Mouse (Mus musculus) limb, embryonic 14.5 days (tissue): Measurements from ENCODE around the gene Map10. TPM values are rescaled to one million over a fixed set of nuclear protein-coding genes. Genes with fewer than 3 reads are reported as not detected.

Experiments used
- ATAC-seq: fragments of 200-750 bp; cut with Nextera tagmentation; 2 replicates; pipeline ENCODE4 v1.8.0; 2017; ENCODE audit warnings: low read depth, moderate number of reproducible peaks, moderate TSS enrichment; ENCODE audit not compliant: low FRiP score
- DNase-seq: peaks from one replicate; pipeline ENCODE4 v3.0.0-alpha.2; 2015; ENCODE audit warnings: low spot score
- H3K27ac ChIP-seq: fragments of 300-500 bp; sonication (generic); replicated peaks from 2 replicates; pipeline ENCODE4 v1.5.1; 2014; ENCODE audit warnings: low read depth, mild to moderate bottlenecking, low read length, moderate library complexity, mixed read lengths
- H3K27me3 ChIP-seq: fragments of 300-500 bp; sonication (generic); 2 replicates; pipeline ENCODE4 v1.6.1; 2014; ENCODE audit warnings: low read length, mixed read lengths; ENCODE audit not compliant: control insufficient read depth, insufficient read depth
- H3K36me3 ChIP-seq: fragments of 300-500 bp; sonication (generic); 2 replicates; pipeline ENCODE4 v1.6.1; 2014; ENCODE audit warnings: mild to moderate bottlenecking, low read length, moderate library complexity, mixed read lengths; ENCODE audit not compliant: control insufficient read depth, insufficient read depth
- H3K4me1 ChIP-seq: fragments of 300-500 bp; sonication (generic); 2 replicates; pipeline ENCODE4 v1.6.1; 2014; ENCODE audit warnings: antibody characterized with exemption, low read length, mixed read lengths; ENCODE audit not compliant: control insufficient read depth, insufficient read depth
- H3K4me2 ChIP-seq: fragments of 300-500 bp; sonication (generic); replicated peaks from 2 replicates; pipeline ENCODE4 v1.6.1; 2014; ENCODE audit warnings: low read depth, mild to moderate bottlenecking, low read length, moderate library complexity; ENCODE audit not compliant: severe bottlenecking
- H3K4me3 ChIP-seq: fragments of 300-500 bp; sonication (generic); replicated peaks from 2 replicates; pipeline ENCODE4 v1.5.1; 2014; ENCODE audit warnings: low read length
- H3K9ac ChIP-seq: fragments of 300-500 bp; sonication (generic); 2 replicates; pipeline ENCODE4 v1.6.1; 2014; ENCODE audit warnings: mild to moderate bottlenecking, low read depth, low read length, moderate library complexity; ENCODE audit not compliant: severe bottlenecking
- H3K9me3 ChIP-seq: fragments of 300-500 bp; sonication (generic); 2 replicates; pipeline ENCODE4 v1.6.1; 2016; ENCODE audit warnings: low read length; ENCODE audit not compliant: control insufficient read depth
- POLR2A ChIP-seq: fragments of 200-500 bp; IDR thresholded peaks from 2 replicates; pipeline ENCODE4 v1.8.0; 2012; ENCODE audit warnings: inconsistent platforms, mild to moderate bottlenecking, moderate library complexity, borderline replicate concordance; ENCODE audit not compliant: insufficient read depth, insufficient read length; ENCODE audit errors: extremely low read depth
- WGBS: fragments of 180-500 bp; shearing (Covaris S2); extraction: QIAGEN DNeasy Blood & Tissue Kit; methylation state at CpG from one replicate; pipeline ENCODE4 v1.1.7; 2014; 5-methylcytosine and 5-hydroxymethylcytosine counted together
- polyA plus RNA-seq, 2 experiments: library from polyadenylated mRNA; depleted of rRNA in 1 of 2; stranded (reverse) in 1 of 2; unstranded in 1 of 2; fragments of >200 nt; fragmentation: Nextera tagmentation in 1 of 2; extraction: Ambion mirVana in 1 of 2; gene quantifications; 2 replicates each; pipeline versions ENCODE4 v1.2.1 to v1.2.3; 2012 to 2014

Gene Map10
- polyA plus RNA-seq, 2 experiments: 3.4 to 6.0 TPM

GRCm38 (mm10) chr8:125695951-125696350, 26.3 kb downstream of the Map10 start:
- DNase-seq (no peak), ATAC-seq (no peak)
- Histone ChIP-seq H3K4me1 (no peaks in the 10 kb centered on the region), H3K4me3 (no peak overlapping the region), H3K27me3 (no peaks in the 10 kb centered on the region), H3K36me3 (no peaks in the 10 kb centered on the region), H3K4me2 (no peak overlapping the region), H3K9ac (no peak overlapping the region), H3K27ac (no peak overlapping the region), H3K9me3 (0 out of 2 replicates have a peak, but pooled peaks cover 7% of the 10 kb centered on the region)
- 79% methylated on average over 6 of the region's 6 CpGs for WGBS
- no peak for TF ChIP-seq POLR2A

- H3K9ac ChIP-seq: no peak overlapping the region
- no peak for ATAC-seq
- no peak overlapping the region for H3K4me3 ChIP-seq
- no peak for DNase-seq
- WGBS: 83% methylated on average over 6 of the region's 6 CpGs
- H3K4me1 ChIP-seq: no peaks in the 10 kb centered on the region
- TF ChIP-seq POLR2A: no peak
- no peak overlapping the region for H3K4me2 ChIP-seq
- H3K27ac ChIP-seq: no peak overlapping the region
- H3K9me3 ChIP-seq: 0 out of 2 replicates have a peak, but pooled peaks cover 7% of the 10 kb centered on the region
- H3K36me3 ChIP-seq: no peaks in the 10 kb centered on the region
- no peaks in the 10 kb centered on the region for H3K27me3 ChIP-seq
These were observed 29.9 kb downstream of the Map10 start for GRCm38 (mm10) chr8:125699391-125700025.

GRCm38 (mm10) chr8:125700407-125700806, 30.8 kb downstream of the Map10 start:
- 0 out of 2 replicates have a peak, but pooled peaks cover 7% of the 10 kb centered on the region for H3K9me3 ChIP-seq
- WGBS: 78% methylated on average over 7 of the region's 7 CpGs
- TF ChIP-seq POLR2A: no peak
- H3K36me3 ChIP-seq: no peaks in the 10 kb centered on the region
- H3K4me2 ChIP-seq: no peak overlapping the region
- no peaks in the 10 kb centered on the region for H3K27me3 ChIP-seq
- H3K4me1 ChIP-seq: no peaks in the 10 kb centered on the region
- H3K27ac ChIP-seq: no peak overlapping the region
- ATAC-seq (no peak), DNase-seq (no peak)
- no peak overlapping the region for H3K9ac ChIP-seq
- no peak overlapping the region for H3K4me3 ChIP-seq

- ATAC-seq (no peak), DNase-seq (no peak)
- Histone ChIP-seq H3K9ac (no peak overlapping the region), H3K27me3 (no peaks in the 10 kb centered on the region), H3K4me1 (no peaks in the 10 kb centered on the region), H3K36me3 (no peaks in the 10 kb centered on the region), H3K4me2 (no peak overlapping the region), H3K27ac (no peak overlapping the region), H3K9me3 (0 out of 2 replicates have a peak, but pooled peaks cover 7% of the 10 kb centered on the region), H3K4me3 (no peak overlapping the region)
- WGBS: 50% methylated on average over 15 of the region's 15 CpGs
- TF ChIP-seq POLR2A: no peak
These were observed 33.4 kb downstream of the Map10 start for GRCm38 (mm10) chr8:125702868-125703473.

- Histone ChIP-seq H3K27ac (no peak overlapping the region), H3K27me3 (no peaks in the 10 kb centered on the region), H3K4me3 (no peak overlapping the region), H3K4me2 (no peak overlapping the region), H3K36me3 (no peaks in the 10 kb centered on the region), H3K9ac (no peak overlapping the region), H3K4me1 (no peaks in the 10 kb centered on the region), H3K9me3 (no peaks in the 10 kb centered on the region)
- ATAC-seq (no peak), DNase-seq (no peak)
- WGBS: 86% methylated on average over 6 of the region's 6 CpGs
- no peak for TF ChIP-seq POLR2A
These were observed 34.8 kb downstream of the Map10 start for GRCm38 (mm10) chr8:125704434-125704833.
